Mouse (Mus musculus) embryonic fibroblast, embryonic 13.5 days (primary cell): ENCODE results near the gene C130050O18Rik.

Experiments used
- CTCF ChIP-seq: IDR thresholded peaks from 2 replicates; pipeline ENCODE4 v1.5.1; 2011; ENCODE audit warnings: mild to moderate bottlenecking, control low read depth, low read length, moderate library complexity, borderline replicate concordance; ENCODE audit not compliant: insufficient read depth
- POLR2A ChIP-seq: IDR thresholded peaks from 2 replicates; pipeline ENCODE4 v1.6.1; 2011; ENCODE audit warnings: low read depth, mild to moderate bottlenecking, control low read depth, low read length, moderate library complexity

- no peak for TF ChIP-seq POLR2A
- TF ChIP-seq CTCF, result no peak
Observed at GRCm38 (mm10) chr5:139442428-139442827, 37.3 kb downstream of the C130050O18Rik start.
